Mouse (Mus musculus) gastrocnemius, adult 8-10 months (tissue): ENCODE measurements around the gene Ppif. TPM values are rescaled to one million over a fixed set of nuclear protein-coding genes. Genes with fewer than 3 reads are reported as not detected.

ENCODE experiments used
- DNase-seq, 2 experiments: peaks; one replicate each; pipeline ENCODE4 v3.0.0; 2022; ENCODE audit warnings: low spot score in 2 of 2
- total RNA-seq, 4 experiments: library from RNA; stranded (reverse); gene quantifications; 2 replicates each; pipeline ENCODE4 v1.2.4; 2022

Gene Ppif
- total RNA-seq: 10 to 100 TPM; 22.9 to 29.3 (median 28.8) TPM

DNA sequence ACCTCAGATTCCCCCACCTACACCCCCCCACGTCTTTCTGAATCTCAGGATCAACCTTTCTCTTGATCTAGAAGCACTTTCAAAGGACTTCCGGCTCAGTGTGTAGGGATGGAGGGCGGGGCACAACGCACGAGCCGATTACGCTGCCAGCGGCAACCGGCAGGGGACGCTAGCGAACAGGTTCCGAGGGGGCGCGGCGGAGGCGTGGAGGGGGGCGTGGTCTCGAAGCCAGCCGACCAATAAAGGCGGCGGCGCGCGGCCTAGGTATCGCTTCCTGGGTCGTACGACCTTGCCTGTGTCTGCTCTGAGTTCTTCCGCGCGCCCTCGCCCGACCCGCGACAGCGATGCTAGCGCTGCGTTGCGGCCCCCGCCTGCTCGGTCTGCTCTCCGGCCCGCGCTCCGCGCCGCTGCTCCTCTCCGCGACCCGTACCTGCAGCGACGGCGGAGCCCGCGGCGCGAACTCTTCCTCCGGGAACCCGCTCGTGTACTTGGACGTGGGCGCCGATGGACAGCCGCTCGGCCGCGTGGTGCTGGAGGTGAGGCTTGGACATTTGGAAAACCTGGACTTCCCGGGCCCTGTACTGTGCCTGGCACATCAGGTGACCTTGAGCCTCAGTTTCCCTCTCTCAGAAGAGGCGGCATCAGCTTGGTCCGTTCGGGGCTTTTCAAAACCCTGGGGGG, at the start of gene Ppif:
TSS of gene Ppif (plus strand) at position 267 of the 681 bp plus-strand sequence.
- DNase-seq: peak; percentile 92 to 94

DNA sequence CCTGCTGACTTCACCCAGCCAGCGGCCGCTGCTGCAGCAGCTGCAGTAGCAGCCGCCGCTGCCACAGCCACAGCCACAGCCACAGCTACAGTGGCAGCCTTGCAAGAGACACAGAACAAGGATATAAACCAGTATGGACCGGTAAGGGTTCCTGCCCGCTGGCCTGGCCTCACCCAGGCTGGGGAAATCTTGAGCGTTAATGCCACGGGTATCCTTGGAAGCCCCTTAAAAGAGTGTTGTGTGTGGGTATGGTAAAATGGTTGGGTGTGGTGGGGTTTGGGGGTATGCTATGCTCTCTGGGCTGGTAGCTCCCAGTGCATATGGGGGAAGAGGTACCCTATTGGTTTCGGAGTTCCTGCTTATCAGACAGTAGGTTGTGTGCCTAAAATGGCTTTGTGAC, 48.2 kb upstream of the Ppif start:
- no peak for DNase-seq

DNA sequence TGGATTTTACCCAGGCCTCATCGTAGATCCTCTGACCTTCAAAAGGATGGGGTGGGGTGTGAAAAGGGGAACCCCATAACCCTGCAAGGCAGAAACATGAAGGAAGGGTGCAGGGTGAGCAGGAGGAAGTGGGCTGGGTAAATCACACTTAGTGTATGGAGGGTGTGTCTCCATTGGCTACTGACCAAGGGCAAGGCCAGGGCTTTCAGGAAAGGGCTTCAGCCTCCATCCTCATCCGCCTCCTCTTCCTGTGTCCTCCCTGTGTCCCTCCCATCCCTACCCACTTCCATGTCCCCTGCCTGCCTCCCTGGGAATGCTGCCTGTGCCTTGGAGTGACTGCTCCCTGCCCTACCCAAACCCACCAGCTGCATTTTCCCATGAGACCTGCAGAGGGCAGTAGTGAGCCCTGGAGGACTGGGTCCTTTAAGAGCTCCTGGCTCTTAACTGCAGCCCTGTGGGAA, 47.8 kb upstream of the Ppif start:
- peak in 1 of 2 experiments; percentile 36 for DNase-seq

DNA sequence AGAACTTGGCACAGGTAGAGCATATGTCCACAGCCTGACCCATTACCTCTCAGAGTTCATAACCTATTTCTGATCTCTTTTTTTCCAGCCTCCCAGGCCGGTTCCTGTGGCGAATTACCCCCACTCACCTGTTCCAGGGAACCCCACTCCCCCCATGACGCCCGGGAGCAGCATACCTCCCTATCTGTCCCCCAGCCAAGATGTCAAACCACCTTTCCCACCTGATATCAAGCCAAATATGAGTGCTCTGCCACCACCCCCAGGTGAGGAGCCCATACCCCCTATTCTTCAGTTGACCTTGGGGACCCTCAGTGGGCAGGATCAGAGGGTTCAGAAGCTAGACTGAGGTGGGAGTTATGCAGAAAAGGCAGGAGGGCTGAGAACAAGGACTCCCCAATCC, 42.8 kb upstream of the Ppif start:
- no peak for DNase-seq

DNA sequence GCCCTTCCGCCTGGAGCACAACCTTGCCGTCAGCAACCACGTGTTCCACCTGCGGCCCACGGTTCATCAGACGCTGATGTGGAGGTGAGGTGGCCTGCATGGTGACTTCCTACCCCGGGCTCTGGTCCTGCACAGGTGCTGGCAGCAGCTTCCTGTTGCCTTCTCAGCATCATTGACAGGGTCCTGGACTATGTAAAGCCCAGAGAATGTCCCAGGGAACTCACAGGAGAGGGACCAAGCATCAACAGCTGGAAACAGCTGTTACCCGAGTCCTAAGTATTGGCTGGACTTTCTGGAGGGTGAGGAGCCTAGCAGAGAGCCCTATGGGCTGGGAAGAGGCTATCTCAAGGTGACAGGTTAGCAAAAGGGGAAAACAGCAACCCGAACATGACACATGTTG, 42.0 kb upstream of the Ppif start:
- DNase-seq: no peak

DNA sequence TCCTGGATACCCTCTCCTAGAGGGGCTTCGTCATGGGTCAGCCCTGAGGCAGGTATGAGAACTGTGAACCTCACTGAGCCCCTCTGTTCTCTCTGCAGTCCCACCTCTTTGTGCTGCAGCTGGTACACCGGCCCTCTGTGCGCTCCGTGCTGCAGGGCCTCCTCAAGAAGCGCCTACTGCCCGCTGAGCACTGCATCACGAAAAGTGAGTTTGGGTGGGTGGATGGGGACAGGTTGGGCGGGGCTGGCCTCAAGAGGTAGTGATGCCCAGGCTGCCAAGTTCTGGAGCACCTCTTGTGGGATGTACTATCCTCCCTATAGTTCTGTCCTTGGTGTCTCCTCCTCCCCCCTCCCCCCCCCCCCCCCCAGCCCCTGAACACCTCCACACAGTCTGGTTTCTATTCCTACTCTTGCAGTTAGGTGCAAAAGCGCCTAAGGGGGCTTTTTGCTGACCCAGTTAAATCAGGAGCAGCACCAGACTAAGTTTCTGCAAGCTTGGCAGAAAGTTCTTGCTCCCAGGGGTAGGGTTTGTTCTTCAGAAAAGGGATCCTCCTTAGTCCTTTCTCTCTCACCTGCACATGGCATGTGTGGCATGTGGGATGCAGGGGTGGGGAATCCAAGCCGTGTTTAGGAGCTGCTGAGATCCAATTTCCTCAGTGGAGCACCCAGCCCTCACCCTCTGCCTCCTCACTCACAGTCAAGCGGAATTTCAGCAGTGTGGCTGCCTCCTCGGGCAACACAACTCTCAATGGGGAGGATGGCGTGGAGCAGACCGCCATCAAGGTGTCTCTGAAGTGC, 39.4 kb upstream of the Ppif start:
- DNase-seq: no peak

DNA sequence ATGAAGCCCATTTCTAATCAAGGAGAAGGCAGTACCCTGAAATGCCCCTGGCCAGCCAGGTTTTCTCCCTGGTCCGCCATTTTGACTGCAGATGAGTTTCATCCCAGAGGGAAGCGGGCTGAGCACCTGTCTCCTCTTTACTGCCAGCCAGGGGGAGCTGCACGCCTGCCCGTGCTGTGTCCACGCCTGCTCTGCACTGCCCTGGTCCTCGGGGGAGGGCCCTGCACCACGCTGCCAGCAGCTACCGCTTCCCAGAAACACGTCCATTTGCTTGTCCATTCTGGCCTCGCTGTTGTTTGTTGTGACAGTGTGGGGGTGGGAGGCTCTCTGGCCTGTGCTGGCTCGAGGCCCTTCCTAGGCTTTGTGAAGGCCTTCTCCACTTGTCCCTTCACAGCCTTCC, 33.3 kb upstream of the Ppif start:
- DNase-seq: no peak

DNA sequence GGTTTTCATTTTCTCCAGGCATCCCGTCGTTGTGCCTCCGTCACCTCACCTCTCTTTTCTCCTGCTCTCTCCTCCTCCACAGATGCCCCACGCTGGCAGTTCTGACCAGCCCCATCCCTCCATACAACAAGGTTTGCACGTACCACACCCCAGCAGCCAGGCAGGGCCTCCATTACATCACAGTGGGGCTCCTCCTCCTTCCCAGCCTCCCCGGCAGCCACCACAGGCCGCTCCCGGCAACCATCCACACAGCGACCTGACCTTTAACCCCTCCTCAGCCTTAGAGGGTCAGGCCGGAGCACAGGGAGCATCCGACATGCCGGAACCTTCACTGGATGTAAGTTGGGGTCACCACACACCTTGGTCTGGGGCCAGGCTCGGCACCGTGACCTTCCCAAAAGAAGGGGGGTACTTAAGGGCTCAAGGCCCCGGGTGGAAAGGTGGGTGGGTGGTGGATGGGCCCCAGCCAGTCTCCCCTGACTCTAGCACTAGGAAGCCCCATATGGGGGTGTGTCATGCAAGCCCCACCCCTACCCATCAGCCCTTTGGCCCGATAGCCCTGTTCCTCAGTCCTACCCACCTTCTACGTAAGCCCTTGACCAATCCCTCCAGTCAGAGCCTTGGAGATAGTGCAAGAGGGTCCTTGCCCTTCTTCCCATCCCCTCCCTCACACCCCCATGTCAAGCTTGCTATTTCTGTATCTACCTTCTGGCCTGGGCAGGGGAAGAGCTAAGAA, 32.6 kb upstream of the Ppif start:
- no peak for DNase-seq

DNA sequence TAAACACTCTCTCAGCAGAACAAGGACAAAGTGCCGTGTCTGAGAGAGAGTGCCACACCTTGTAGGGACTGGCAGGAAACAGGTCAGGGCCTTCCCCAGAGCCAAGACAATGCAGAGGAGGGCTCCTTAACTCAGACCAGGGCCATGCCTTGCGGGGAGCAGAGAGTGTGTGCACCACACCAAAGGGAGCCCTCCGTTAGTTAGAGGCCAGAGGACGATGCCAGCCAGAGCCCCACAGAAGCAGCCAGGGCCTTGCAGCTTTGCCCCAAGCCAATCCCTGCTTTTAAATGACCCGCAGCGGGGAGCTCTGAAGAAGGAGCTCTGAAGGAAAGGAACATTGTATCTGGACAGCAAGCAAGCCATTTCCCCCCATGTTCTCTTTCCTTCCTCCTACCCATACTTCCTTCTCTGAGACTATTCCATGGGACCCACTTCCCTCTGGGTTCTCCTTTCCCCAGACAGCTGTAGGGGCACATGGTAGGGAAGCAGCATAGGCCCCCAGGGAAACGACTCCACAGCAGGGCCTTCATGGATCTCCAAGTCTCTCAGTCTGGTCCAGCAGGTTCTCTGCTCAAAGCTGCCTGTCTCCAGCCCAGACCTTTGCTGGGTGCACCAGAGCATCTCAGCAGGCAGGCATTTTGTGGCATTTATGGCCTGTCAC, 30.2 kb upstream of the Ppif start:
- DNase-seq: no peak

DNA sequence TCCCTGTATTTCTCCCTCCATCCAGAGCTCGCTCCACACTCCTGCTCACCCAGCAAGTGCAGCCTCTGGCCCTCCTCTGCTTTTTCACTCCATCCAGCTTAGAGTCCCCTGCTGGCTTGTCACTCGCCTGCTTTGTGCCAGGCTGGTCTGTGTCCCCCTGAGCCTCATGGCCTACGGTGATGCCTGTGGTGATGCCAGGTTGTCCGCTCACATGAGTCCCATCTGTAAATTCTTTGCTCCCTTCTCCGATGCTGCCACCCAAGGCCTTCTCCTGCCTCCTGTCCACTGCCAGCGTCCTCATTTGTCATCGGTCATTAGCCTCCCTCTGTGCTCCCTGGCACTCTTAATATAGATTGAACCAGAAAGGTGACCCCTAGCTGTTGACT, 29.7 kb upstream of the Ppif start:
- no peak for DNase-seq

DNA sequence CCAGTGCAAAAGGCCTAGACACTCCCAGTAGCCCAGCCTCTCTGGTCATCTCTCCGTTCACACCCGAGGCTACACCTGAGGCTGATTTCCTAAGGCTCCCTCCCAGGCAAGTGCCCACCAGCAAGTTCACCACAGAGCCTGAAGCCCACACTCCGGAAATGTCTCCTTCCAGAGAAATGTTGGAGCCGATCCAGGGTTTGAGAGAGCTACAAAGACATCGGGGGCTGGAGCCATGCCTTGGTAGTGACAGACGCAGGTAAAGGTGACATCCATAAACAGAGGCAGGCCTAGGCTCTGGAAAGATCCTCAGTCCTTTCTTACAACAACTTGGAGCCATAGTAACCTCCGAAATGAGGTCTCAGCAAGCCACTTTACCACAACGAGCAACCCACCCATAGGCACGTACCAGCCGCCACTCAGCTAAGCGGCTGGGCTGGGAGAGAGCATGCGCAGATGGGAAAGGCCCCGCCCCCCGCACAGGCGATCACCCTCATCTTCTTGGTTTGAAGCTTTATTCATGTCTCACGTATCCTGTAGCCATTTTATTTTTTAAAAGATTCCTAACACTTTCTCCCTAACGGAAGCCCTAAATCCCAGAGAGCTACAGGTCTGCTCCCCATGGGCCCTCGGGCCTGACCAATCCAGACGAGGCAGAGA, 28.5 kb upstream of the Ppif start:
- no peak for DNase-seq

DNA sequence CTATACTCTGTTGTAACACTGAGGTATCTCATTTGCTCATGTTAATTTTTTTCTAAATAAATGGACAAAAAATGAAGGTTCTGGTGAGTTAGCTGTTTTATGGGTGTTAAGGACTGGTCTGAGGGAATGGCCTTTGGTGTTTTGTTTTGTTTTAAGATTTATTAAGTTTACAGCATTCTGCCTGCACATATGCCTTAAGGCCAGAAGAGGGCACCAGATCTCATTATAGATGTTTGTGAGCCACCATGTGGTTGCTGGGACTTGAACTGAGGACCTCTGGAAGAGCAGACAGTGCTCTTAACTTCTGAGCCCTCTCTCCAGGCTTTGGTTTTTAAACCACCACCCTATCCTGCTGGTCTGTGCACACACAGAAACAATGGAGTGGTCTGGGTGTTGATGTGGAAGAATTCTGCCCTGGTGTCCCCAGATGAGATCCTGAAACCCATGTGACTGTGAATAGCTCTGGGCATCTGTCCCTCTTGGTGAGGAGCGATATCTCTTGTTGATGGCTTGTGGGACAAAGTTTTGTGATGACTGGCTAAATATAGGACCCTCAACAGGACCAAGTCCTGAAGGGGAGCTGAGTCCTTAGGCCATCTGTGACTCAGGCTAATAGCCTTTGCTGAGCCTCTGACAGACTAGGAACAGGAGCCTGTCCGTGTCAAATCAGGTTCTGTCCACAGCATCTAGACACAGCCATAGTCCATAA, 27.1 kb upstream of the Ppif start:
- no peak for DNase-seq

DNA sequence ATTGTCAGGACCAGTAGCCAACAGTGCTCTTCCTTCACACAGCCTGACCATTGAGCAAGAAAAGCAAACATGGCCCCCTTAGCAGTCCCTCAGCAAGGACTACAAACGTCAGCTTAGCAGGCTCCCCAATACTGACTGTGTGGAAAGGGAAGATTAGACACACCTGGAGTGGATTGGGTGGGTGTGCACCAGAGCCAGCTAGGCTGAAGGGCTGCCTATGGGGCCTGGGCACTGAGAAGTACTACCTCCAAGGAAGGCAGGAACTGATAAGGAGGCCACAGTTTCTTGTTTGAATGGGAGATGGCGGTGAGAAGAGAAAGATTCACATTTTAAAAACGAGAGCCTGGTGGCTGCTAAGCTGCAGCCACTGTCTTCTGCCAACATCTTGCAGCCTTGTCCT, 26.4 kb upstream of the Ppif start:
- no peak for DNase-seq

DNA sequence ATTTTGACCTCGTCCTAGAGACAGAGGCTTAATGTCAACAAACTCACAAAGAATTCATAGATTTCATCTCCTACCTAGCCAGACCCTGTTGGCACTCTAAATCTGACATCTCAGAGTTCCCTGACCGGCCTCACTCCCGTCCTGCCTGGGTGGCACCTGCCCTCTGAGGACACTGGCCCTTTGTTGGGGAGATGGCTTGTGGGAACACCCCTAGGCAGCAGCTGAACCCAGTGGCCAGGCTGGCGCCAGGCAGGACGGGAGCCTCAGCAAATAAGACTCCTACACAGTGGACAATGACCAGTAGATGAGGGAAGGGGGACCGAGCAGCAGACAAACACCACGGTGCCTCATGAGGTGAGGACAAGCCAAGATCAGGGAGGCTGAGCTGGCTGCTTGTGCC, 14.3 kb upstream of the Ppif start:
- no peak for DNase-seq

DNA sequence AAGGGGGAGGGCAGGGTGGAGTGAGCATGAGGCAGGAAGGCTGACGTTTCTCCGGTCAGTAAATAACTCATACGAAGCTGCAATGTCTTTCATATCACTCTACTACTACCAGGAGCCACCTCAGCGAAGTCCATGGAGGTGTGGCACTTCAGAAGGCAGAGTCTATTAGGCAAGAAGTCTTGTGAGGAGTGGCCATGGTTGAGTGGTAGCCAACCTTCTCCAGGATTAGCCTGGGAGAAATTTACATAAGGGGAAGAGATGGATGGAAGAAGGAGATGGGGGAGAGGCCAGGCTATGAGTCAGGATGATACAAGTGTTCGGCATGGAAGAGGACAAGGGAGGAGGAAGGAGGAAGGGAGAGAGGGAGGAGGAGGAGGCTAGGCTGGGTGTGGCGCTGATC, 11.9 kb upstream of the Ppif start:
- DNase-seq: no peak

DNA sequence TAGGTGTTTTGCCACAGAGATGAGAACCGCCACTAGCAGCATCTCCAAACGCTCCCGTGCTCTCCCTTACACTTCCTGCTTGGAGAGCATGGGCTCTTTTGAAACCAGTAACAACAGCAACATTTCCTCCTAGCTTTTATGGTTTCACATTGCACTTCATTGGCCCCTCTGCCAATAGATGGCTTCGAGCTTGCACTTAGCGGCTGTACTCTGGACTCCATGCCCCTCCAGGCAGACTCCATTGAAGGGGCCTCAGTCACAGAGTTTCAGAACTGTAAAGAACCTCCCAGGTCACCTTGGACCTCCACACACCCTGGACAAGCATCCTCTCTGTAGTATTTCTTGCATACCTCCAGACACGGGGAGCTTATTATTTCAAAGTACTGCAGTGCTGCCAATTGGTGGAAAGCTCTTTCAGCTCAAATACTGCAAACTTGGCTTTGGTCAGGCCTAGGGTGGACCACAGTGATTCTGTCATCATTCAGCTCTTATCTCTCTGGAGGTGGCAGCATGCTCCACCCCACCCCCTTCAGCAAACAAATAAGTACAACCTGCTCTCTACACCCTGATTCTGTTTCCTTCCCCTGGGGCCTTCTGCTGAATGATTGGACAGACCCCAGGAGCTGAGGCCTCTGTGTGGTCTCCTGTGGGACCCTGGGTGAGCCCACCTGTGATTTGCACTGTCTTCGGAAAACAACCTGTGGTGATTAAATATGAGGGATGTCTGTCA, 7.6 kb upstream of the Ppif start:
- DNase-seq: no peak

DNA sequence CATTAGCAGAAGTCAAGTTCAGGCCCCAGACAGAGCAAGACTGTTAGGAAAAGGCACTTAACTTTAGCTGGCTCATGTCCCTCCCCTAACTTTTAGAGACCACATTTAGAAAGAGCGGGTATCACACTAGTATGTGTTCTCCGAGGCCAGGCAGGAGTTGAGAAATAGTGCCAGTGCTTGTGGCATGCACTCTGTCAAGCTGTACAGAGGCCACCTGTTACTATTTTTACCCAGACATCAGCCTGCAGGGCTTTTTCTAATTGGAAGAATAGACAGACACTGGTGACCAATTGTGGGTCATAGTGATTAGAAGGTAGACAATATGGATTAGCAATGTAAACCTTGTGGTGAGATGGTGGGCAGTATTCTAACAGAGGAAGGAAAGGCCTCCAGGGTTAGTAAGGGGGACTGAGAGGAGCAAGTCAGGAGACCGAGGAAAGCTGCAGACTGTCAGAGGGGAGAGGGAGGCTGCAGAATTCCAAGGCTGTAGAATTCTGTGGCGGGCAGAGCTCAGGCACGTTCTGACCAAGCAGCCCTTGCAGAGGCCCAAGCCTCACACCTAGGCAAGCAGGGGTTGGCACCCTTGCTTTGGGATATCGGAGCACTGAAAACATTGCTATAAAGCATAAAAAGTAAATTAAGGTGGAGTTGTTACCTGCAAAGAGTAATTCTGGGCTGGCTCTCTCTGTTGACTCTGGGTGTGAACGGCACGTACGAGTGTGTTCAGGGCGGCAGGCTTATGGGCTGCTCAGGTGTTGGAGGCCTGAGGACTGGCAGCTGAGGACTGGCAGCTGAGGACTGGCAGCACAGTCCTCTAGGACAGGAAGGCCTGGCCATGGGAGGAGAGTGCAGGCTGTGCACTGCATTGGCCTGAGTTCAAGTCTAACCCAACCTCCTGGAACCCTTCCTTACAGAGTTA, 6.7 kb upstream of the Ppif start:
- no peak for DNase-seq

DNA sequence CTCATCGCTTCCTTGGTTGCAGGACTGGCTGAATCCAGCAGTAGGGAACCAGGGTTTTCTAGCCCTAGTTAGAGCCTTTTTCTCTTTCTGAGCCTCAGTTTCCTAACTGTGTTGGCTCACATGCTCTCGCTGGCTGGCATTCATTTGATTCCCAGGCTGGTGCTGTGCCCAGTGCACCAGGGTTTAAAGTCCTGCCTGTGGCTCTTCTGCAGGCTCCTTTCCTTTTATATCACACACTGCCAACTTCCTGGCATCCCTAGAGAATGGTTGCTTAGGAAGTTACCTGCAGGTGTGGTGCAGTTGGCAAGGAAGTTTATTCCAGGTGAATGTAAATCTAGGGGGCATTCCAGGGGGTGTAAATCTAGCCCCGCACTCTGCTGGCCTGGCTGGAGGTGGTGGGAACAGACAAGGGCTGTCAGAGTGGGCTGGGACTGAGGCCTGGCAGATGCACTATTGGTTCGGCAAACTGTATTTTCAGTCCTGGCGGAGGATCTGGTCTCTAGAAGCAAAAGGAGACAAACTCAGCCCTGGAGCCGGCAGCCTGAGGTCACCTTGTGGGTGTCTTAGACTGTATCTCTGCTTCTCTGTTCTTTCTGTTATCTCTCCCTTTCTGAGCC, 575 bp upstream of the Ppif start:
- no peak for DNase-seq

DNA sequence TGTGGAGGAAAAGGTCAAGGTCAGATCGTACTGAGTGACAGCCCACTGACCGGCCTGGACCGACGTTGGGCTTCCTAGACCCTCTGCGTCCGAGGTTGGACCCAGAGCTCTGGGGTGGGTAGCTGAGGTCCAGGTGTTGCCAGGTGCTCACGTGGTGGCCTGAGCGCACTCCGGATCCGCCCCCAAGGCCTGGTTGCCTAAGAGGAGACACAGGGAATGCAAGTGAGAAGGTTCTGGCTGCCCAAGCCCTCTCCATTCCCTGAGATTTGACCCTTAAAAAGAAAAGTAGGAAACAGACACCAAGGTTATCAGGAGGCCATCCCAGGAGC, 579 bp downstream of the Ppif start:
- no peak for DNase-seq
